Mouse (Mus musculus): Measurements from ENCODE around the gene Pds5a.
"Not testable (repeated sequence)": the region's sequence is repeated elsewhere in the genome, so short reads cannot be mapped to it uniquely, and the experiment has no call there.

Pds5a gene

DNA sequence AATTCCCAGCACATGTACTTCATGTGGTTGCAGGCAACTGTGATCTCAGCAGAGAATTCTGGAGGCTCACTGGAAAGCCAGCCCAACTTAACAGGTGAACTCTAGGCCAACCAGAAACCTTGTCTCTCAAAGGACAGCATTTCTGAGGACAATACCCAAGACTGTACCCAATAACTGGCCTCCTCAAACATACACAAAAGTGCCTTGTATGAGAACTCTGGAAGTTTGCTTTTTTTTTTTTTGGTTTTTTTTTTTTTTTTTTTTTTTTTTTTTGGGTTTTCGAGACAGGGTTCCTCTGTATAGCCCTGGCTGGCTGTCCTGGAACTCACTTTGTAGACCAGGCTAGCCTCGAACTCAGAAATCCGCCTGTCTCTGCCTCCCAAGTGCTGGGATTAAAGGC, 4.0 kb downstream of the Pds5a start:
- not testable (repeated sequence) for DNase-seq

DNA sequence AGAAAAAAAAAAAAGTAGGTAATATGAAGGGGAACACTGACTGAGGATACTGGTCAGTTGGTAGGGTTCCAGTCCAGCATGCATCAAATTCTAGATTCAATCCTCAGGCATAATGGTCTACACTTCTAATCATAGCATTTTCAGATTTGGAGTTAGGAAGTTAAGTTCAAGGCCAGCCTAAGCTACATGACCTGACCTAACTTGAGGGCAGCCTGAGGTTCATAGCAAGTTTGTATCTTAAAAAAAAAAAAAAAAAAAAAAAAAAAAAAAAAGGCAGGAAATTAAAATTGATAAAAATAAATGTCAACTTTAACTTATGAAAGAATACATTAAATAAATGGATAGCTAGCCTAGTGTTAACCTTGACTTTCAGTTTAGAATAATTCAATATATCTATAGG, 5.1 kb downstream of the Pds5a start:
- DNase-seq, result no peak

- DNase-seq, result no peak
These were observed 9.3 kb downstream of the Pds5a start for GRCm38 (mm10) chr5:65688806-65689205.

DNA sequence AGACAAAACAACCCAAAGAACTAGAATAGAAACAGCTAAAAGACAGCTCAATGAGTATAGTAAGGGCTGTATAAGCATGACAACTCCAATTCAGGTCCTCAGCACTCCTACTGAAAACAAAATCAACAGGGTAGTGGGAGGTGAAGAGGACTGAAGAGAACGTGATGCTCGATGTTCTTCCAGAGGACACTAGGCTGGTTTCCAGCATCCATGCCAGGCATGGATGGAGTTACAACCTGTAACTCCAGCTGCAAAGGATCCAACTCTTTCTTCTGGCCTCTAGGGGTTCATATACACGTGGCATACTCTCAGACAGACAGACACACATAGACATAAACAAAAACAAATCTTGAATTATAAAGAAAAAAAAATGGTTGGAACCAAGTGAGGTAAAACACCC, 11.3 kb downstream of the Pds5a start:
- no peak for DNase-seq

- DNase-seq, result no peak
These were observed 19.2 kb downstream of the Pds5a start for GRCm38 (mm10) chr5:65678826-65679225.

- DNase-seq, result no peak
These were observed 25.9 kb downstream of the Pds5a start for GRCm38 (mm10) chr5:65672162-65672561.

DNA sequence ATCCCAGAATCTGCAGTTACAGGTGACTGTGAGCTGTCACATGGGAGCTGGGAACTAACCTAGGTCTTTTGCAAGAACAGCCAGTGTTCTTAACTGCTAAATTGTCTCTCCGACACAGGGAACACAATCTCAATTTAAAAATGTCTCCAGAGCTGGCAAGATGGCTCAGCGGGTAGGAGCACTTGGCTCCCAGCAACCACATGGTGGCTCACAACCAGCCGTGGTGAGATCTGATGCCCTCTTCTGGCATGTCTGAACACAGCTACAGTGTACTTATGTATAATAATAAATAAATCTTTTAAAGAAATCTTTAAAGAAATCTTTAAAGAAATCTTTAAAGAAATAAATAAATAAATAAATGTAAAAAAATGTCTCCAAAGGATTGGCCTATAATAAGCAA, 30.4 kb downstream of the Pds5a start:
- no peak for DNase-seq

GRCm38 (mm10) chr5:65665370-65665769, 32.7 kb downstream of the Pds5a start:
- no peak for DNase-seq

- DNase-seq, result no peak
These were observed 36.1 kb downstream of the Pds5a start for GRCm38 (mm10) chr5:65661958-65662357.

DNA sequence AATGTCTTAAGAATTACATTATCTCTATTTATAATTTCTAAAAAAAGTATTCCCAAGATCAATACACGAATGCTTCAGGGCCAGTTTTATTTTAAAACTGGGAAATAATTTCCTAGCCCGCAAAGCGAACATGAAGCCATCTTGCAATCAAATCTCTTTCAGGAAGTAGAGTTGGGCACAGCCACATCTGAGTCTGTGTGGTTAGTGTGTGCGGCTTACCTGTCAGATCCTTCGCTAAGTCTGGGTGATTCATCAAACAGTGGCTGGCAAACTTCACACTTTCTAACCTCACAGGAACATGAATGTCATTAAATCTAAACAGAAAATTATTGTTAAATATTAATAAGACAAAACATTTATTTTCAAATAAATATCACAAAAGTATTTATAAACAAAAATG, 44.3 kb downstream of the Pds5a start:
- DNase-seq, result no peak

- DNase-seq, result no peak
These were observed 59.2 kb downstream of the Pds5a start for GRCm38 (mm10) chr5:65638896-65639295.

DNA sequence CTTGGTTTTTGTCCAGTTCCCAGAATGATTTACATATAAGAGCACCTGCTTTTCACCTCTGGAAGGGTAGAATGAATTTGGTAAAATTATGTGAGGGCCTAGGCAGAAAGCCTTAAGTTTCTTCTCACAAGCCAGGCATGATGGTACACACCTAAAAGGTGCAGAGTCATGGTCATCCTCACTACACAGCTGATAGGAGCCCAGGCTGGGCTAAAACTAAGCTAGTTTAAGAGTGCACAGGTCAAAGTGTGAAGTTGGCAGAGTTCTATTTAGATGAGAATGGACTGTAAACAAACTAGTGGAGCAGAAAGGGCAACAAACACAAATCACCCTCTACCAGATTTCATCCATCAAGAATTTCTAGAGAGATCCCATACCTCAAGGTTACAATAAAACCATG, 73.7 kb downstream of the Pds5a start:
- no peak for DNase-seq

GRCm38 (mm10) chr5:65613152-65613924, 84.7 kb downstream of the Pds5a start:
- DNase-seq, result no peak

DNA sequence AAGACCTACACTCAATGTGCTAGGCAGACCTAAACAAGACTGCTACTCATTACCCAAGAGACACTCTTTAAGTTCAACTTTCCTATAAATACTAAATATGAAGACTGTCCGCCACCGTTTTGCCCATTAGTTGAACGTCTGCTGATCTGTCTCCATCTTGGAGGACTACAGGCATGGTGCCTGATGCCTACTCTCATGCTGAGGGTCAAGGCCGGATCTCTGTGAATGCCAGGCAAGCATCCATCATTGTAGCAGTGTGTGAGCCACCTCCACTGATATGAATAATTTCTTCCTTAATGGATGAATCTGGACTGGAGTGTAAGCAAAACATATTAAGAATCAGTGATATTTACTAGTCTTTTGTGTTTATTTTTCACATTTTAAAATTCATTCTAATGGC, 87.5 kb downstream of the Pds5a start:
- no peak for DNase-seq

GRCm38 (mm10) chr5:65609769-65610168, 88.3 kb downstream of the Pds5a start:
- DNase-seq, result no peak

DNA sequence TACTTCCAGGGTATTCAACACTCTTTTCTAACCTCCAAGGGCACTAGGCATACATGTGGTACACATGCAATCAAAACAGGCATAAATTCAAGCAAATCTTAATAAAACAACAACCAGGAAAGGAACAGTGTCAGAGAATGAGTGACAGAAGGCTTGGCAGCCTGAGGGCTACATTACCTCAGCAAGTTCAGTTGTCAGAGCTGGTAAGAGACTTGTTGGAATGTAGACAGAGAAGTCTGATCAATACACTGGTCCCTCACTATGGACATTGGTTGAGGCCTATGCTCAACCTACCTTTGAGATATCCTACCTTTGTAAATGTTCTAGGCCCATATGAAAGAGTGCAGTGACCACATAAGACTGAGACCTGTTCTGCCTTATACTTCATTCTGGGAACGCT, 91.3 kb downstream of the Pds5a start:
- no peak for DNase-seq

DNA sequence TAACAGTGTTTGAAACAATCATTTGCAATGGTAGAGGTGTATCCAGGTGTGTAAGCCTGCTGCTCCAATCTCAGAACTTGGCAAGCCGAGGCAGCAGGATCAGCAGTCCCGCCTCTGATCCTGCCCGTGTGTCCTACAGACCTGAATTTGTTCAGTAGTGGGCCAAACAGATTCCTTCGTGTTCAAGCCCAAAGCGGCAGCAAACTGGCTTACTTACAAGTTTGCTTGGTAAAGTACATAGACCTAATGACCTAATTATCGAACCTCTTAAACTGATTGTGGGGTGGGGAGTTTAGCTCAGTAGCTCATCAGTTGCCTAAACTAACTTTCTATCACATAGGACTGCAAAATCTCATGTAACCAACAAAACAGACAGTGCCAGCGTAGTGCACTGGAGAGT, 98.4 kb downstream of the Pds5a start:
- DNase-seq, result no peak

GRCm38 (mm10) chr5:65592421-65592820, 105.7 kb downstream of the Pds5a start:
- no peak for DNase-seq

DNA sequence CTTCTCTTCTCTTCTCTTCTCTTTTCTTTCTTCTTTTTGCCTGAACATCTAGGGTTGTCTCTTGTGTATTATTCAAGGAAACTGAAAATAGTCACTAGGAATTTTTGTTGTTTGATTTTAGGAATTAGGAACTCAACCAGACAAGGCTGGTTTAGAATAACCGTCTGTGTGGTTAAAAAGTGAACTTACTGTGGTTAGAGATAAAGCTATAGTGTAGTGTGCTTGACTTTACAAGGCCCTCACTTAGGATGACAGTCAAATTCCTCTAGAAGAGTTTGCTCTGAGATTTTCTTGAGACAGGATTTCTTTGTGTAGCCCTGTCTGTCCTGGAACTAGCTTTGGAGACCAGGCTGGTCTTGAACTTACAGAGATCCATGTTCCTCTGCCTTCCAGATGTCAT, 107.9 kb downstream of the Pds5a start:
- DNase-seq, result no peak

DNA sequence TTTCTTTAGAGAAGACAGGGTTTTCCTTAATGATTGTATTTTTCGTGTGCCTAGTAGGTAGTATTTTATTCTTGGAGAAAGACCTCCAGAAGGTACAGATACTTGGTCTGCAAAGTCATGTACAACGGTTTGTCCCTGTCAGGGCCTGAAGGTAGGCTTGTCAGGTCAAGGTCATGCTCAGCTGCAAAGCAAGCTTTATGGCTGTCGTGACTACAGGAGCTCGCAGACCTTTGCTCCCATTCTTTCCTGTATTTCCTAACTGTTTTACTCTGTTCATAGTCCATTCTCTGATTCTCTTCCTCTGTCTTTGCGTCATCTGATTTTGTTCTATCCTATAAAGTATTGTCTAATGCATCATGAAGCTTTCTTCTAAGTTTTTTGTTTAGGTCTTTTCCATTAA, 111.8 kb downstream of the Pds5a start:
- DNase-seq, result no peak

- DNase-seq, result no peak
These were observed 119.5 kb downstream of the Pds5a start for GRCm38 (mm10) chr5:65578545-65578944.

DNA sequence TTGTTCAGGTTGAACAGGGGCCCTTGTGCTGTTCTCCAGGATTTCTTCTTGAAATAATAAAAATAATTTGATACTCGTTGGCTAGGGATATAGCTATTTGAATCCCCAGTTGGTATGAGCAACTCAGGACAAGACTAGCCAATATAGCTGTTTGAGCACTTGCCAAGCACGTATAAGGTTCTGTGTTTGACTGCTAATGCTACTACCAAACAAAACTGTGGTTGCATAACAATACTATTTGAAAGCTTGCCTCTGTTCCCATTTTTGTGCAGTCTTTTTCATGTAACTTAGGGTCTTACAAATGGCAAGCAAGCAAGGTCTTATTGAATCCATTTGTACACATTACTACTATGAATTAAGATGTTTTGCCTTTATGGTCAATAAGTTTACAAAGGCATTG, 122.2 kb downstream of the Pds5a start:
- DNase-seq, result no peak

GRCm38 (mm10) chr5:65574876-65575275, 123.2 kb downstream of the Pds5a start:
- no peak for DNase-seq

DNA sequence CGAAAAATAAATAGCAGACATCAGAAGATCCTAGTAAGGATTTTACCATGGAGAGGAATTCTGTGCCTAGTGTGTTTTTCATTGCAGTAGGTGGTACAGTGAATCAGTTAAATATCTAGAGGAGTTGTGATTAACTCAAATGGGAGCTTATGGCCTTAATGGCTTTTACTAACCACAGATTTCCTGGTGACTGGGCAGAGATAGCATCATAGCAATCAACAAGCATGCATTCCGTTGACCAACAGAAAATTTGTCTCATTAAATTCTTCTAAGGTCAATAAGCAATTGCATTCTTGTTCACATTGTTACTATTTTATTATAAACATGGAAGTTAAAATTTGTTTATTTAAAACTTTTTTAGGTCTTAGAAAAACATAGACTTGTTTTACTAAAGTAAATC, 132.6 kb downstream of the Pds5a start:
- no peak for DNase-seq

- no peak for DNase-seq
These were observed 136.8 kb downstream of the Pds5a start for GRCm38 (mm10) chr5:65561125-65561893.
